Mouse (Mus musculus) heart, embryonic 11.5 days (tissue): ENCODE measurements at regions not wholly inside any gene's neighbourhood (a gene's known extent, or its start where the extent isn't known, plus 50 kb on each side); places are given as distances from the start of the nearest gene placed in this dataset.

Source experiments
- ATAC-seq: fragments of 200-750 bp; cut with Nextera tagmentation; replicated peaks from 2 replicates; pipeline ENCODE4 v1.8.0; 2017; ENCODE audit warnings: moderate library complexity; ENCODE audit not compliant: insufficient number of reproducible peaks, low FRiP score, low TSS enrichment
- H3K27ac ChIP-seq: fragments of 300-500 bp; sonication (generic); 2 replicates; pipeline ENCODE4 v1.5.1; 2014; ENCODE audit warnings: mild to moderate bottlenecking, low read depth, low read length
- H3K27me3 ChIP-seq: fragments of 300-500 bp; sonication (generic); 2 replicates; pipeline ENCODE4 v1.6.1; 2014; ENCODE audit warnings: mild to moderate bottlenecking, low read length, mixed read lengths; ENCODE audit not compliant: control insufficient read depth, insufficient read depth
- H3K36me3 ChIP-seq: fragments of 300-500 bp; sonication (generic); 2 replicates; pipeline ENCODE4 v1.6.1; 2014; ENCODE audit warnings: mild to moderate bottlenecking, low read length, moderate library complexity, mixed read lengths; ENCODE audit not compliant: control insufficient read depth, insufficient read depth
- H3K4me1 ChIP-seq: fragments of 300-500 bp; sonication (generic); 2 replicates; pipeline ENCODE4 v1.6.1; 2014; ENCODE audit warnings: low read length; ENCODE audit not compliant: control insufficient read depth, insufficient read depth
- H3K4me2 ChIP-seq: fragments of 300-500 bp; sonication (generic); 2 replicates; pipeline ENCODE4 v1.6.1; 2014; ENCODE audit warnings: mild to moderate bottlenecking, moderate library complexity
- H3K4me3 ChIP-seq: fragments of 300-500 bp; sonication (generic); 2 replicates; pipeline ENCODE4 v1.5.1; 2014; ENCODE audit warnings: low read depth, low read length
- H3K9ac ChIP-seq: fragments of 300-500 bp; sonication (generic); 2 replicates; pipeline ENCODE4 v1.6.1; 2014; ENCODE audit warnings: mild to moderate bottlenecking, low read depth, low read length, moderate library complexity
- H3K9me3 ChIP-seq: fragments of 300-500 bp; sonication (generic); replicated peaks from 2 replicates; pipeline ENCODE4 v1.6.1; 2016; ENCODE audit warnings: low read length; ENCODE audit not compliant: control insufficient read depth
- WGBS: fragments of 180-500 bp; shearing (Covaris S2); extraction: QIAGEN DNeasy Blood & Tissue Kit; methylation state at CpG from one replicate; pipeline ENCODE4 v1.1.7; 2014; ENCODE audit not compliant: insufficient replicate concordance; 5-methylcytosine and 5-hydroxymethylcytosine counted together

DNA sequence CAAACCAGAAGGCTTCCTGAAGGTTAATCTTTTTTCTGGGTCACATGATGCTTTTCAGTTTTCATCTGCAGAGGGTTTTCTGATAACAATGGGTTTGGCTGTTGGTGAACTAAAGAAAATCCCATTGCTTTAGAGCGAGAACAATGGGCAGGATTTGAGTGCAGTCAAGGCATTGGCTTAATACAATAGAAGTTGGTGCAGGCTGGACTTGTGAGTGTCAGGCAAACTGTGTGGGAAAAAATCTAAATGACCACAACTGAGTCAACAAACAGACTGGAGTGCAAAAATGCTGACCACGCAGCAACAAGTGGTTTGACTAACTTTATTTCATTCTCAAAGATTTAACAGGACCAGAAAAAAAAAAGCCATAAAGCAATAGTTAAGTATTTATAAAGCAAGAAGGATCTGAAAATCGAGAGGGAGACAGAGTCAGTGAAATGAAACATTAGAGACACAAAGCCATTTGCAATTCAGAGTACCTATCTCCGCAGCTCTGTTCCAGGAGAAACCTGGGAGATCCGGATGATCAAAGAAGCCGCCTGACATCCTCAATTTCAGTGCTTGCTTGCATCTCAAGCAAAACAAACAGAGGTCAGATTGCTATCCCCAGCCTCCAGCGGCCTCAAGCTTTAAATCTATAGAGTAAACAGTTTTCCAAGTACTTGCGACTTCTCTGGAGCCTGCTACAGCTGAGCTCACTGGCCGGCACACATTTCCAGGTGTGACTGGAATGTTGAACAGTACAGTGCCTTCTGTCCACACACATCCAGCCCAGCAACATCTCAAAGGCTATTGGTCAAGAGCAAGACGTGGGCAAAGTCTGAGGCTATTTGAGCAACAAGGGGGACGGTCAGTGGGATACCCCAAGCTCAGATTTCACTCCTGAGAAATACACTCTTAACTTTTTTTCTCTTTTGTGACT, 229.5 kb upstream of the Arglu1 start:
- ATAC-seq, result no peak
- H3K4me2 ChIP-seq, result no peak overlapping the region
- peaks cover 2% of the 10 kb centered on the region for H3K9me3 ChIP-seq
- no peak overlapping the region for H3K4me3 ChIP-seq
- H3K4me1 ChIP-seq, result no peaks in the 10 kb centered on the region; the same call in 1 of the 2 replicates
- no peaks in the 10 kb centered on the region for H3K27me3 ChIP-seq
- 33% methylated on average over 11 of the region's 11 CpGs for WGBS
- no peak overlapping the region for H3K9ac ChIP-seq
- H3K27ac ChIP-seq, result no peak overlapping the region
- no peaks in the 10 kb centered on the region for H3K36me3 ChIP-seq

DNA sequence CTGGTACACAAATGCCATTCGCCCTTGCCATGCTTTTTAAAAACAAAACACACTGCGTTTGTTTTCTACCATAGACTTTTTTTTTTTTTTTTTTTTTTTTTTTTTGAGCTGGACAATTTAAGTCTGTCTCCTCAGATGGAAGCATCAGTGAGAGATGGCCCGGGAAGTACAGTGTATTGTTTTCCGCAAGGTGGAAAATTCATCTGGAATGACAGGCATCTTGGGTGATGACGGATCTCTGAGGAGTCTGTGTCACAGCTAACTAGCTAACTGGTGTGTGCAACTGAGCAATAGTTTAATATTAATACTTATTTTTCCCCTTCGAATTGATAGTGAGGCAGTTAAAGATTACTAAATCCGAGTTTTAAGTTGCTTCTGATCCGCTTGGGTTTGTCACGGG, 228.7 kb upstream of the Arglu1 start:
- Histone ChIP-seq H3K4me3 (no peak overlapping the region), H3K4me1 (no peaks in the 10 kb centered on the region; the same call in 1 of the 2 replicates), H3K9ac (no peak overlapping the region), H3K27ac (no peak overlapping the region), H3K9me3 (peaks cover 6% of the 10 kb centered on the region), H3K4me2 (no peak overlapping the region), H3K36me3 (no peaks in the 10 kb centered on the region), H3K27me3 (no peaks in the 10 kb centered on the region)
- no peak for ATAC-seq
- WGBS, result 77% methylated on average over 9 of the region's 9 CpGs

DNA sequence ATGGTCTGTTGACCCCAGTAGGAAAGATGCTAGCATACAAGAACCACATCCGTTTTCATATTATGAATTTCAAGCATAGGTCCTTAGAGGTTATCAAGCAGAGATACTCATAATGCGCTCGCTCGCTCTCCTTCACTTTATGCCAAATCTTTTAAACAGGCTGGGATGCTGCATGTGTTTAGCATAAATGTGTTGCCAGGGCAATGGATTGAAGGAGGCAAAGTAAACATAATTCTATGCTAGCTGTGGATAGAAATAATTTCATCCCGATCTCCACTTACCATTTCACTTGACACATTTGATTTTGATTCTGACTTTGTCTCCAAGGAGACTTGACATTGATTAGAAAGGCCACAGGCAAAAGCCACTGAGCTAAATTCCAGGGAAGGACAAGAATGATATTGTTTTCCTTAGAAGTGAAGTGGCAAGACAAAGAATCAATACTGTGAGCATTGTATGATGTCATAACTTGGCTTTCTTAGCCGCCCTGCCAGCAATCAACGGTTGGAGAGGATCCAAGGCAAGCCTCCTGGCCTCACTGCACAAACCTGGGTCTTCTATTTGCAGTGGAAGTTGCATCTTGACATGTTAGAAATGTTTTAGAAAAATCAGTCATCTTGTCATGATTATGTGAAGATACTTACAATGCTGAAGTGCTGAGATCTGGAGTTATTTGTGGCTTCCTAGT, 217.3 kb upstream of the Arglu1 start:
- Histone ChIP-seq H3K27me3 (no peaks in the 10 kb centered on the region), H3K36me3 (no peaks in the 10 kb centered on the region), H3K27ac (no peak overlapping the region), H3K9me3 (no peaks in the 10 kb centered on the region), H3K4me3 (no peak overlapping the region), H3K4me1 (no peaks in the 10 kb centered on the region), H3K9ac (no peak overlapping the region), H3K4me2 (no peak overlapping the region)
- no peak for ATAC-seq
- WGBS, result 74% methylated on average over 7 of the region's 7 CpGs

DNA sequence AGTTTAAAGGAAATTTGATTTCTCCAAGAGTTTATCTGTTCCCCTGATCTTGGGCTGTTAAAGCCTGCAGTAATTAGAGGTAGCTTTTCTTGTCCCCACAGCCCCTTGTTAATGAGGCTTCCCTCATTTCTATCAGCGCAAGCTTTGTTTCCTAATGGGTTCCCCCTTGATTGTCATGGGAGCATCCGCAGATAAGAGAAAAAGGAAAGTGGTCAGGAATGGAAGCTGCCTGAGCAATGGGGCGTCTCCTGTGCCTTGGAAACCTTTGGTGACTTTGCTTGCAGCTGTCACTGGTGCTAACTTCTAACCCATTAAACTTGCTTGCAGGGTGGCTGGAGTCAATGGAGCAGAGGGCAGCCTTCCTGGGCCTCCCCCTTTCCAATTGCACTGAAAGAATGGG, 202.7 kb upstream of the Arglu1 start:
- no peak overlapping the region for H3K9ac ChIP-seq
- WGBS, result 14% methylated on average over 3 of the region's 3 CpGs
- H3K4me2 ChIP-seq, result no peak overlapping the region
- no peaks in the 10 kb centered on the region for H3K27me3 ChIP-seq
- H3K27ac ChIP-seq, result no peak overlapping the region
- no peak overlapping the region for H3K4me3 ChIP-seq
- H3K36me3 ChIP-seq, result no peaks in the 10 kb centered on the region
- no peaks in the 10 kb centered on the region for H3K9me3 ChIP-seq
- no peak for ATAC-seq
- H3K4me1 ChIP-seq, result no peaks in the 10 kb centered on the region

DNA sequence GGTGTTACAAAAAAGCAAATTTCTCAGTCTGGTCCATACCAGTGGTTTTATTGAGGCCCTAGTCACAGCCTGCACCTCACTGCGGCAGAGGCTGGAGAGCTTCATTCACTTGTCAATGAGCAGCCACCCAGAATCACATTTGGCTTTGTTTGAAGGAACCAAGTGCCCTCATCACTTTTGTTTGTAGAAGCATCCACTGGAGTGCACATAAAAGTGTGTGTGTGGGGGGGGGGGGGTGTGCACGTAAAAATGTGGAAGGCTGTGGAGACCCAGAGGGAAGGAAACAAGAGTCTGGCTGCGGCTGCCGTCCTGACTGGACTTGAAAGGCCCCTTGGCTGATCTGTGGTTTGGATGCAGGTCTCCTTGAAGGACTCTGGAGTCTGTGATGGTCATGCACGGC, 187.0 kb upstream of the Arglu1 start:
- H3K9me3 ChIP-seq, result no peaks in the 10 kb centered on the region
- H3K27ac ChIP-seq, result no peak overlapping the region
- no peak overlapping the region for H3K4me2 ChIP-seq
- no peaks in the 10 kb centered on the region for H3K36me3 ChIP-seq
- 76% methylated on average over 5 of the region's 5 CpGs for WGBS
- no peaks in the 10 kb centered on the region for H3K27me3 ChIP-seq
- H3K9ac ChIP-seq, result no peak overlapping the region
- no peaks in the 10 kb centered on the region for H3K4me1 ChIP-seq
- no peak for ATAC-seq
- H3K4me3 ChIP-seq, result no peak overlapping the region

- Histone ChIP-seq H3K27ac (no peak overlapping the region), H3K9ac (no peak overlapping the region), H3K9me3 (no peaks in the 10 kb centered on the region), H3K4me1 (no peaks in the 10 kb centered on the region), H3K4me2 (no peak overlapping the region), H3K4me3 (no peak overlapping the region), H3K36me3 (no peaks in the 10 kb centered on the region), H3K27me3 (no peaks in the 10 kb centered on the region)
- WGBS, result 67% methylated on average over 9 of the region's 9 CpGs
- no peak for ATAC-seq
Measured at GRCm38 (mm10) chr8:8876879-8877278, 186.6 kb upstream of the Arglu1 start.

DNA sequence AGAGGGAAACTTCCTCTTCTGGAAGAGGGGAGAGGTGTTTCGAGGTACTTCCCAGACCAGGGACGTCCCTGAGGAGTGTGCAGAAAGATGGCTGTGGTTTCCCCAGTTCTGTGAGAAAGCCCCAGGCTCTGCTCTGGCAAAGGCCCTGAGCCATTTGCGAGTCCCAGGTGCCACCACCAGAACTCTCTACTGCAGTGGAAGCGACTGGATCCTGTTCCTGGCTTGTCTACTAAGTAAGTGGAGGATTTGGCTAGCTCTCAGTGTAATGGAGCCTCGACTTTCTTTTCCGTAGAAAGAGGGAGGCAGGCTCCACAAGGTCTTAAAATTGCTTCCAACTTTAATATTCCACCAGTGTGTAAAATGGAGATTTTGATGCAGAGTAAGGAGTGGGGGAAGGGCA, 186.1 kb upstream of the Arglu1 start:
- no peak for ATAC-seq
- H3K9me3 ChIP-seq, result no peaks in the 10 kb centered on the region
- no peaks in the 10 kb centered on the region for H3K27me3 ChIP-seq
- no peak overlapping the region for H3K4me2 ChIP-seq
- no peak overlapping the region for H3K9ac ChIP-seq
- no peak overlapping the region for H3K4me3 ChIP-seq
- H3K36me3 ChIP-seq, result no peaks in the 10 kb centered on the region
- H3K4me1 ChIP-seq, result no peaks in the 10 kb centered on the region
- H3K27ac ChIP-seq, result no peak overlapping the region
- 79% methylated on average over 6 of the region's 6 CpGs for WGBS

GRCm38 (mm10) chr8:8871938-8872337, 181.6 kb upstream of the Arglu1 start:
- WGBS, result 69% methylated on average over 3 of the region's 3 CpGs
- ATAC-seq, result no peak
- no peak overlapping the region for H3K4me3 ChIP-seq
- no peaks in the 10 kb centered on the region for H3K4me1 ChIP-seq
- no peak overlapping the region for H3K27ac ChIP-seq
- no peaks in the 10 kb centered on the region for H3K36me3 ChIP-seq
- no peaks in the 10 kb centered on the region for H3K9me3 ChIP-seq
- no peak overlapping the region for H3K4me2 ChIP-seq
- no peaks in the 10 kb centered on the region for H3K27me3 ChIP-seq
- no peak overlapping the region for H3K9ac ChIP-seq
